ENCODE assay signal across 22 mouse cellular contexts in the genomic region with DNA sequence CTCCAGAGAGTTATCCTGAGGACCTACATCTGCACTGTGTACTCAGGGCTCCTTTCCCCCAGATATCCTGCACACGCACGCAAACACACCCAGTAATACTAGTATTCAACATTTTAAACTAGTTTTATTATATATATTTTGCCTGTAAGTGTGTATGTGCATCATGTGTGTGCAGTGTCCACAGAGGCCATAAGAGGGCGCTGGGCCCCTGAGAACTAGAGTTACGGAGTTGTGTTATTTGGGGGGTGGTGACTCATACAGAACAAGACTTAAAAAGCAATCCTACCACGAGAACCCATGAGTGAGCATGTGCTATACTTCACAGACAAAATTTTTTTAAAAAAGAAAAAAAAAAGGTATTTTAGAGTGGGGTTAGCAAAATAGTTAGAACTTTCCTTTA. TPM values are rescaled to one million over a fixed set of nuclear protein-coding genes. Genes with fewer than 3 reads are reported as not detected.
DNase-seq lines count a peak whose midpoint lies in the region; ATAC-seq and TF ChIP-seq lines count a peak whose summit lies in the region.
"Had no signal": no experiment of that assay in that cellular context is flagged by ENCODE, and none has a peak within 500 bp of the region (broad histone marks: within the 10 kb centered on the region; RNA-seq: fewer than 3 reads in every experiment).

No protein-coding gene starts in this region.

- no peak overlapping the region for H3K4me3 ChIP-seq in layer of hippocampus, adult 2 months
- H3K4me3 ChIP-seq in E14TG2a.4 (replicated peaks; ENCODE audit: low read length), result no peak overlapping the region
- H3K4me3 ChIP-seq in forebrain, embryonic 15.5 days, result no peak overlapping the region
- H3K4me3 ChIP-seq: embryonic facial prominence, embryonic 13.5 days; forebrain, embryonic 10.5 days; gastrocnemius, adult 2 months; heart, embryonic 13.5 days; hindbrain, embryonic 10.5 days; hindbrain, embryonic 15.5 days; limb, embryonic 13.5 days; midbrain, embryonic 13.5 days had no signal

- peaks cover 14% of the 10 kb centered on the region for H3K4me1 ChIP-seq in E14TG2a.4 (replicated peaks; ENCODE audit: low read depth, low read length)
- no peaks in the 10 kb centered on the region for H3K4me1 ChIP-seq in forebrain, embryonic 15.5 days
- H3K4me1 ChIP-seq: embryonic facial prominence, embryonic 13.5 days; forebrain, embryonic 10.5 days; heart, embryonic 13.5 days; hindbrain, embryonic 10.5 days; hindbrain, embryonic 15.5 days; limb, embryonic 13.5 days; midbrain, embryonic 13.5 days had no signal

- no peak overlapping the region for H3K27ac ChIP-seq in layer of hippocampus, adult 2 months
- no peak overlapping the region for H3K27ac ChIP-seq in forebrain, embryonic 15.5 days (replicated peaks)
- H3K27ac ChIP-seq: embryonic facial prominence, embryonic 13.5 days; forebrain, embryonic 10.5 days; gastrocnemius, adult 2 months; heart, embryonic 13.5 days; hindbrain, embryonic 10.5 days; hindbrain, embryonic 15.5 days; limb, embryonic 13.5 days; macrophage; midbrain, embryonic 13.5 days had no signal

- no peak for ATAC-seq in forebrain, embryonic 15.5 days (replicated peaks)
- ATAC-seq: forebrain, embryonic 16.5 days; midbrain, embryonic 13.5 days had no signal

- peak; percentile 40 for TF ChIP-seq CTCF in layer of hippocampus, adult 2 months (conservative IDR thresholded peaks at IDR 0.05)
- TF ChIP-seq CTCF in E14TG2a.4 (conservative IDR thresholded peaks at IDR 0.05; ENCODE audit: low read length), result peak; percentile 78

- no peak overlapping the region for H3K9ac ChIP-seq in forebrain, embryonic 15.5 days (replicated peaks)
- H3K9ac ChIP-seq: embryonic facial prominence, embryonic 13.5 days; heart, embryonic 13.5 days; hindbrain, embryonic 15.5 days; limb, embryonic 13.5 days; midbrain, embryonic 13.5 days had no signal

- H3K9me3 ChIP-seq in E14TG2a.4 (ENCODE audit: low read length), result peaks cover 10% of the 10 kb centered on the region
- H3K9me3 ChIP-seq in forebrain, embryonic 15.5 days, result no peaks in the 10 kb centered on the region
- H3K9me3 ChIP-seq: embryonic facial prominence, embryonic 13.5 days; forebrain, embryonic 10.5 days; hindbrain, embryonic 10.5 days; hindbrain, embryonic 15.5 days; limb, embryonic 13.5 days; midbrain, embryonic 13.5 days had no signal

- no peaks in the 10 kb centered on the region for H3K27me3 ChIP-seq in E14TG2a.4 (ENCODE audit: insufficient read depth, low read length)
- H3K27me3 ChIP-seq in forebrain, embryonic 15.5 days, result no peaks in the 10 kb centered on the region
- H3K27me3 ChIP-seq: embryonic facial prominence, embryonic 13.5 days; heart, embryonic 13.5 days; hindbrain, embryonic 15.5 days; limb, embryonic 13.5 days; midbrain, embryonic 13.5 days had no signal

- 97% methylated on average over 5 of the region's 5 CpGs for WGBS in forebrain, embryonic 15.5 days

- DNase-seq in layer of hippocampus, adult 2 months (ENCODE audit: low spot score in 2 of 2), result no peak
- no peak for DNase-seq in layer of hippocampus, adult 18-20 months (ENCODE audit: low spot score in 2 of 2)
- DNase-seq in 416B (ENCODE audit: low read depth), result peak; percentile 26
- DNase-seq in ZHBTc4 (ENCODE audit: low read depth, low spot score), result peak; percentile 35
- no peak for DNase-seq in urinary bladder, postnatal 4 days (ENCODE audit: low spot score in 2 of 2)
- DNase-seq: adrenal gland, postnatal 25 days; cerebellum, adult 18-20 months; gastrocnemius, adult 2 months; gastrocnemius, postnatal 36 days; right cerebral cortex, adult 18-20 months had no signal

- peaks cover 71% of the 10 kb centered on the region for H3K36me3 ChIP-seq in E14TG2a.4 (ENCODE audit: insufficient read depth, low read length)
- peaks cover 52% of the 10 kb centered on the region for H3K36me3 ChIP-seq in forebrain, embryonic 15.5 days

- H3K4me2 ChIP-seq in forebrain, embryonic 15.5 days (replicated peaks), result no peak overlapping the region
- H3K4me2 ChIP-seq: embryonic facial prominence, embryonic 13.5 days; heart, embryonic 13.5 days; hindbrain, embryonic 15.5 days; limb, embryonic 13.5 days; liver, embryonic 11.5 days; midbrain, embryonic 13.5 days had no signal

RNA-seq across cellular contexts. Expression of a gene that starts 8.5 kb away (rescaled TPM):
- total RNA-seq in layer of hippocampus, adult 2 months (2021), result 10 to 100 TPM; 31.7 to 37.2 TPM
- 10 to 100 TPM; 31.5 to 32.4 TPM for total RNA-seq in layer of hippocampus, adult 18-20 months (2021)
- 50.1 and 54.9 TPM in 2 replicates for polyA plus RNA-seq in forebrain, embryonic 15.5 days (2015; fragmentation: Nextera tagmentation; extraction: Ambion mirVana)

RNA-seq across cellular contexts. Expression of a gene that starts 8.5 kb away (rescaled TPM):
- 10 to 100 TPM; 46.6 to 52.8 TPM for total RNA-seq in layer of hippocampus, adult 2 months (2021)
- 10 to 100 TPM; 46.3 to 47.6 TPM for total RNA-seq in layer of hippocampus, adult 18-20 months (2021)
- polyA plus RNA-seq in forebrain, embryonic 15.5 days (2015; fragmentation: Nextera tagmentation; extraction: Ambion mirVana), result 42.3 and 43.3 TPM in 2 replicates

RNA-seq across cellular contexts. Expression of a gene that starts 44.9 kb away (rescaled TPM):
- total RNA-seq in layer of hippocampus, adult 2 months (2021), result 10 to 100 TPM; 22.6 to 27.6 TPM
- 10 to 100 TPM; 21.2 to 27.0 TPM for total RNA-seq in layer of hippocampus, adult 18-20 months (2021)
- 16.8 and 18.1 TPM in 2 replicates for polyA plus RNA-seq in forebrain, embryonic 15.5 days (2015; fragmentation: Nextera tagmentation; extraction: Ambion mirVana)

RNA-seq across cellular contexts. Expression of a gene that starts 49.3 kb away (rescaled TPM):
- 10 to 100 TPM; 23.8 to 29.6 TPM for total RNA-seq in layer of hippocampus, adult 2 months (2021)
- total RNA-seq in layer of hippocampus, adult 18-20 months (2021), result 10 to 100 TPM; 31.1 to 32.2 TPM
- polyA plus RNA-seq in forebrain, embryonic 15.5 days (2015; fragmentation: Nextera tagmentation; extraction: Ambion mirVana), result 186 and 196 TPM in 2 replicates

RNA-seq across cellular contexts. Expression of a gene that starts 54.0 kb away (rescaled TPM):
- 10 to 100 TPM; 35.0 to 35.2 TPM for total RNA-seq in layer of hippocampus, adult 2 months (2021)
- total RNA-seq in layer of hippocampus, adult 18-20 months (2021), result 10 to 100 TPM; 32.4 to 37.1 TPM
- 55.8 and 58.2 TPM in 2 replicates for polyA plus RNA-seq in forebrain, embryonic 15.5 days (2015; fragmentation: Nextera tagmentation; extraction: Ambion mirVana)

Comparison
In these comparisons a context has a peak if more than half of its experiments do, and no peak if none do; other contexts are left out.
1. DNase-seq: peak in 416B (single experiment) and ZHBTc4 (single experiment); none in layer of hippocampus, adult 2 months (0 of 2), layer of hippocampus, adult 18-20 months (0 of 2) and urinary bladder, postnatal 4 days (0 of 2).